Mouse (Mus musculus): ENCODE results near the gene Map4.

Gene Map4

DNA sequence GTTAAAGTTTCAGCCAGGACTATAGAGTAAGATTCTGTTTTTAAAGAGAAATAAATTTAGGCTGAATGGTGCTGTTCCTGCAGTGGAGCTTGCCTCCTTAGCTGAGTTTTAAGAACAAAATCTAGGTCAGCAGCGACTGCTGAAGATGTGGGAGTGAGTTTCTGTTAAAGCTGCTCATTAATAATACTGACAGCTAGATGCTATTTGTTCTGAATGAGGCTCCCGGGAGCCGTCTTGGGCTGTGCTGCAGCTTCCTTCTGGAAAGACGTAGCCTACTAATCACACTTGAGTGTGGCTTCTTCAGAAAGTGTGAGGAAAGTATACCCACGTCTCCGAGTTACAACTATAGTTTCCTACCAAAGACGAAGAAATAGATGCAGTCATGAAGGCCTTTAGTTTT lies 88.0 kb downstream of the Map4 start:
- peak; percentile 48 for DNase-seq

- peak; percentile 41 for DNase-seq
Observed at GRCm38 (mm10) chr9:110020405-110020804, 89.1 kb downstream of the Map4 start.

DNA sequence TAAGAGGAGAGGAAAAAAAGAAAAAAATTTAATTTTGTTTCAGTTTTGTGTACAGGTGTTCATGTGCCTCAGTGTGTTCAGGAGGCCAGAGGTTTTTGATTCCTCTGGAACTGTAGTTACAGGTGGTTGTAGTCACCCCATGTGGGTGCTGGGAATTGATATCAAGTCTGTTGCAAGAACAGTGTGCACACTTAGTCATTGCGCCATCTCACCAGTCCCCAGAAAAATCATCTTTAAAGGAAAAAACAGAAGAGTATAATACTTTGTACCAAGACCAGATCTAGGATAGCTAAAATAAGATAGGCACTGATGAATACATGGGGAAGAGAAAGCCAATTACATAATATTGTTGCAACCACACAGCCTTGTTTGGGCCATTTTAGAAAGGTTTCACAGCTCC lies 90.2 kb downstream of the Map4 start:
- no peak for DNase-seq

DNA sequence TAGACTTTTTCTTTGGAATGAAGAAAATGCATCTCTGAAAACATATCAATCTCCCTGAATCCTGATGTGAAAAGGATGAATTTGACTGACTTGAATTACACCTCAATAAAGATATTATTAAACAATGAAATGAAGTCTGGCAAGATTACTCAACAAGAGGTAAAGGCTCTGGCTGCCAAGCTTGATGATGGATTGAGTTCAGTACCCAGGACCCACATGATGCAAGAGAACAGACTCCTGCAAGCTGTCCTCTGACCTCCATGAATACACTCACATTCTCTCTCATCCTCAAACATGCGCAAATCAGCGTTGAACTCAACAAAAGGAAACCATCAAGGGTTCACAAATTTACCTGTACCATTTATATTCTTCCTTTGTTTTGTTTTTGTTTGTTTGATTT lies 90.9 kb downstream of the Map4 start:
- no peak for DNase-seq

DNA sequence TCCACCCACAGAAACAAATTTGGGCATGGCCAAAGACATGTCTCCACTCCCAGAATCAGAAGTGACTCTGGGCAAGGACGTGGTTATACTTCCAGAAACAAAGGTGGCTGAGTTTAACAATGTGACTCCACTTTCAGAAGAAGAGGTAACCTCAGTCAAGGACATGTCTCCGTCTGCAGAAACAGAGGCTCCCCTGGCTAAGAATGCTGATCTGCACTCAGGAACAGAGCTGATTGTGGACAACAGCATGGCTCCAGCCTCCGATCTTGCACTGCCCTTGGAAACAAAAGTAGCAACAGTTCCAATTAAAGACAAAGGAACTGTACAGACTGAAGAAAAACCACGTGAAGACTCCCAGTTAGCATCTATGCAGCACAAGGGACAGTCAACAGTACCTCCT lies 103.8 kb downstream of the Map4 start:
- no peak for DNase-seq

DNA sequence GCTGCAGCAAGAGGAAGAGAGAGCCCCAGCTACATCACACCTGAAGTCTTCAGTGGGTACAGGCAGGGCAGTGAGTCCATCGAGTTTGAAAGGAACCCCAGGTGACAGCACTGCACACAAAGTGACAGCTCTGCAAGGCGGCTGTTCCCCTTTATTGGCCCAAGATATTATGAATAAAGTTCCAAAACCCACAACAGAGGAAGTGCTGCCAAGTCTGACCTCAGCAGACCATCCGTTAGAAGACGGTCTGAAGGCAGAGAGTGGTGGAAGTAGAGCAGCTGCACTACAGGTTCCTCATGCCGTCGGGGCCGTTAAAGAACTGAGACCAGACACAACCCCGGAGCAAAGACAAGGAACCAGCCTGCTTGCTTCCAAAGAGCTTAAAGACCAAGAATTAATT lies 106.6 kb downstream of the Map4 start:
- no peak for DNase-seq

- DNase-seq, result no peak
Observed at GRCm38 (mm10) chr9:110038485-110038884, 107.2 kb downstream of the Map4 start.

DNA sequence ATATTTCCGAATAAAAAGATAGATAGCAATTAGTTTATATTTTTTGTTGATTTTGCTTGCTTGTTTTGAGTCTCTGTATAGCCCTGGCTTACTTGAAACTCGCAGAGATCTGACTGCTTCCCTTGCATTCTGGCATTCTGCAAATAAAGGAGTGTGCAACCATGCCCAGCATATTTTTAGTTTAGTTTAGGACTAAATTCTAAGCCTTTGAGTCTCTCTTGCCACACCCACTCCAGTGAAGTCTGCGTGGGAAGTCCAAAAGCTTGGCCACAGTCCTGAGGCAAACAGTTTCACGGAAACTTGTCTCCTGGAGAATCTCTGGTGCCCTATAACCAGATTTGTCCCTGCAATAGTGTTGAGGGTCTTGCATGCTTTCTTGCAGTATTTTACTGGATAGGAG lies 113.1 kb downstream of the Map4 start:
- DNase-seq, result peak; percentile 68

DNA sequence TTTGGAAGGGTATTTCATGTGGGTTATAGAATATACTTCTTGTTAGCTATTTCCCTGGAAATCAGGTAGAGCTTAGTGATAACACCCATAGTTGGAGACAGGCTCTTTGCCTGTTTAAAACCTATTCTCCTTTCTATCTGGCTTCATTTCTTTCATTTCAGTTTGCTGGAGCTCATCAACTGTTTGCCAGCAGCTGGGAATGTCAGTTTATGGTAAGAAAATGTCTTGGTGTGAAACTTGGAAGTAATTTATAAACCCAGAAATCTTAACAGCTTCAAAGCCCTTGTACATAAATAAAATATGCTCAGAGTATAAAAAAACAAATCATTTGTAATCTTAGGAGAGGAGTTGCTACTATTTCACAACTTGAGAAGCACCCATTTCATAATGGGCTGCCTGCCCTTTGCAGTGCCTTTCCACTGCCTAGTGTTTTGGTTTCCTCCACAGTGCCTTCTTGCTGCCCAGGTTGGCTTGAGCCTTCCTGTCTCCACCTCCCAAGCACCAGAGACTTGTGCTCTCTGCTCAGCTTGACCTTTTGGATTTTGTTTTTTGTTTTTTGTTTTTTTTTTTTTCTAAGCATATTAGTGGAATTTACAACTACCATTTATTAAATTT lies 114.6 kb downstream of the Map4 start:
- DNase-seq, result no peak

- DNase-seq, result no peak
Observed at GRCm38 (mm10) chr9:110047260-110047659, 116.0 kb downstream of the Map4 start.

DNA sequence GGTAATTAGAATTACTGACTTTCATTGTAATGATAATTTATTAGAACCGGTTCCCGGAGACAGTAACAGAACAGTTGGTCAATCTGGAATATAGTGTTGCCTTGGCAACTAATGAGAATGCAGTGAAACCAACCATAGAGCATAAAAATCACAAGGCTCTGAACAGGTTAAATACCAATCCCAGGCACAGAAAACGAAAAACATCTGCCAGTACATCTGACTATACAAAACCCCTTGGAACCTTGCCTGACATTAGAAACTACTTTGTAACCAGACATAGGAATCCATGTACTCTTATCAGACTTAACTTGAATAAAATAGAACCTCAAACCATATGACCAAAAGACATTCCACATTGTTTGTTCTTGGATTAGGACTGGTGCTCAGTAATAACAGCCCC lies 116.6 kb downstream of the Map4 start:
- no peak for DNase-seq

DNA sequence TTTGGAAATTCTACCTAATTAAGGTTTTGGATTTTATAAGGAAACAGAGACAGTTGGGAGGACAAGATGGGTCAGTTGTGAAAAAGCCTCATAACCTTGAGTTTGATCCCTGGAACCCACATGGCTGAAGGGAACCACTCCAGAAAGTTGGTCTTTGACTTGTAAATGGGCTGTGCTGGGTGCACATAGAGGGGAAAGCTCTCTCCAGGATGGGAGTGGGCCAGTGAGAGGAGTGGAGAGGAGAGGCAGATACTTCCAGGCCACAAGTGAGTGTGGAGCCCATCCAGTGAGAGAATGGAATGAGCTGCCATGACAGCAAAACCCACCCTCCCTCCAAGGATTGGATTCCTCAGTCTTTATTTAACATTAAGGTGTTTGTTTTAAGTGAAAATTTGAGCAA lies 119.9 kb downstream of the Map4 start:
- no peak for DNase-seq

- peak; percentile 93 for DNase-seq
Observed at GRCm38 (mm10) chr9:110051869-110052661, 120.8 kb downstream of the Map4 start.

GRCm38 (mm10) chr9:110052951-110053304 lies 121.7 kb downstream of the Map4 start:
- no peak for DNase-seq

GRCm38 (mm10) chr9:110053305-110054079 lies 122.2 kb downstream of the Map4 start:
- DNase-seq, result peak; percentile 62

DNA sequence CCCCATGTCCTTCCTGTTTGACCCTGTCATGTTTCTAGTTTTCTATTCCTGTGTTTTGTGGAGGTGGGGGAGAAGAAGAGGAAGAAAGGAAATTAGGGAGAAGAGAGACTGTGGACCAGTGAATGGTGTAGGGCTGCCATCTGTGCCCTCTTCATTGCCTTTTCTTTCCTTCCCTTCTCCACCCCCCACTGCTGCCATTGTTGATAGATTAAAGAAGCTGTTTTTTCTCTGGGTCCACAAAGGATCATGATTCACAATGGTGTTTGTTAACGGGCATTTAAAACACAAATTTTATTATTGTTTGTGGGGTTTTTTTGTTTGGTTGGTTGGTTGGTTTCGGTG lies 122.8 kb downstream of the Map4 start:
- no peak for DNase-seq

- no peak for DNase-seq
Observed at GRCm38 (mm10) chr9:110054781-110055180, 123.5 kb downstream of the Map4 start.

DNA sequence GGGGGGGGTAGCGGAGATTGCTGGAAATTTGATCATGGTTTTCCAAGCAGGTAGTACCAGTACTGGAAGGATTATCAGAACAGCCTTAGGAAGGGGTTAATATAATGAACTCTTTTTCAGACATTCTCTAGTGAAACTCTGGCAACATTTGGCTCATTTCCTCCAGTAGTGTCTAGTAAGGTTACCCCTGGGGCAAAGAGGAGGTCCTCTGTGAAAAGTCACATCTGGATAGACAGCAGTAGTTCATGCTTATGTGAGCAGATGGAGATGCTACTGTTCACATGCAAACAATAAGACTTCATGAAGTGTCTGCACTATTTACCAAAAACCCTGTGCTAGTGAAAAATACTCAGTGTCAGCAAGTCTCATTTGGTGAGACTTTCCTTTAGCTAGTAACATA lies 125.9 kb downstream of the Map4 start:
- DNase-seq, result no peak

DNA sequence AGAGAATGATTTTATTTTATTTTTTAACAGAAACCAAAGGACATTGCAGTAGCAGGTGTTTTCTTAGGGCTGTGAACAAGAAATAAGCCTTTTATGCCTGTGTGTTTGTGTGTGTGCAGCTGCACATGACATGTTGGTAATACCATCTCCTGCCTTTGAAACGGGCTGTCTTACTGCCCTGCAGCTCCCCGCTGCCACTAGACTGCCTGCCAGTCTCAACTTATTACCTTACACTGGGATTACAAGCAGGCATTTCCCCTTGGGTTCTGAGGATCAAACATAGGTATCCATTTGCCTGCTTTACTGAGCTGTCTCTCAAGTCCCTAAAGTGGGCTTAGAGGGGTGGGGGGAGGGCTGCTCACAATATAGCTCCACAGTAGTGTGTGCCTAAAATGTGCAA lies 129.5 kb downstream of the Map4 start:
- DNase-seq, result no peak

DNA sequence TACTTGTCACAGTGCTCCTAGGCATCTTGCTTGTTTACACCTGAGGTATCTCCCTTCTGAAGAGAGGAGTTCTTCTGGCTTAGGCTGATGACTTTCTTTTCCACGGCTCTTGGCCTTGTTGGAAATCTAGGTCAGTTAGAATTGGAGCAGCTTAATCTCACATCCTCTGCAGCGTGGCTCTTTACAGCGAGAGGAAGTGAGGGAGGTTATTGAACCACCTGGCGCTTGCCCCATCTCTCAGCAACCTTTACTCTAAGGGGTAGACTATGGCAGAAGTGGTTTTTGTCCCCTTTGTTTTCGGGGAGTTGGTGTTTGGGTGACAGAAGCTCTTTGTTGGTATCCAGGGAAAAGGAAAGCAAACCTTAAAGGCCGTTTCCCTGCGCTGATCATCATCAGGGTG lies 131.1 kb downstream of the Map4 start:
- DNase-seq, result no peak

DNA sequence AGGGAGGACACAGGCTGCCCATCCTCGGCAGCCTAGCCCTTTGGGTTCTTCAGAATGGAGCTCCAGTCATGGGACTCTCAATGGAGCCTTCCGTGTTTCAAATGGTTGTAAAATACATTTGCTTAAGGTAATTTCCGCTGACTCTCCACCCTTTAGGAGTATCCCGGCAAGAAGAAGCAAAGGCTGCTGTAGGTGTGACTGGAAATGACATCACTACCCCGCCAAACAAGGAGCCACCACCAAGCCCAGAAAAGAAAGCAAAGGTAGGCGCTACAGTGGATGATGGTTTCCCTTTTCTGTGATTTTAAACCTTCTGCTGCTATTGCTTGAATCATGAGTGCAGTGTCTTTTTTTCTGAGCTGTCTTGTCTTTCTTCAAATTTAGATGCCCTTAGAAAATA lies 131.6 kb downstream of the Map4 start:
- no peak for DNase-seq

DNA sequence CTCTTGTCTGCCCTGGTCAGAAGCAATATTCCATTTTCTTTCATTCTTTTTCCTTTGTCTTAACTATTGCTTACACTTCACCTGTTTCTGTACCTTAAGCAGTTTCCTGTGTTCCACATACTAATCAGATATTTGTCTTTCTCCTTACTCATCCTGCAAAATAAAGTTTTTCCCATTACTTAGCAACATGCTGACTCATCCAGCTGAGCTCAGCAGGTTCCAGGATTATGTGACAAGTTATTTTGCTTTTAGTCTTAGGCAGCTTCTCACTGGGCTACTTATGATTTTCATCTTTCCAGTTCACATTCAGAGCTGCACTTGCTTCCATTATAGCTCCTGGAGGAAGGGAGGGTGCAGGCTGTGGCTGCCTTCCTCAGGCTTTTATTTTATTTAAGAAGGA lies 133.4 kb downstream of the Map4 start:
- no peak for DNase-seq

DNA sequence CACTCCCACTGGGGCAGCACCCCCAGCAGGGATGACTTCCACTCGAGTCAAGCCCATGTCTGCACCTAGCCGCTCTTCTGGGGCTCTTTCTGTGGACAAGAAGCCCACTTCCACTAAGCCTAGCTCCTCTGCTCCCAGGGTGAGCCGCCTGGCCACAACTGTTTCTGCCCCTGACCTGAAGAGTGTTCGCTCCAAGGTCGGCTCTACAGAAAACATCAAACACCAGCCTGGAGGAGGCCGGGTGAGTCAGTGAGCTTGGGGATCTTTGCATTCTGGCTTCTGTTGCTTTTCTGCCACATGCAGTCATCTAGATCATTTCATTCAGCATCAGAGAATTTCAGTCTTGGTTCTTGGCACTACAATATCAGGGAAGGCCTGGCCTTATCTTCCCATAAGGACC lies 137.5 kb downstream of the Map4 start:
- no peak for DNase-seq

- no peak for DNase-seq
Observed at GRCm38 (mm10) chr9:110070358-110070757, 139.1 kb downstream of the Map4 start.

Measured in right cerebral cortex, adult 18-20 months (tissue).